Mouse (Mus musculus): ENCODE measurements around the gene Zfp965. TPM values are rescaled to one million over a fixed set of nuclear protein-coding genes. Genes with fewer than 3 reads are reported as not detected.

Gene Zfp965
- polyA plus RNA-seq (2017; shearing (Covaris generic)): 6.5 TPM

DNA sequence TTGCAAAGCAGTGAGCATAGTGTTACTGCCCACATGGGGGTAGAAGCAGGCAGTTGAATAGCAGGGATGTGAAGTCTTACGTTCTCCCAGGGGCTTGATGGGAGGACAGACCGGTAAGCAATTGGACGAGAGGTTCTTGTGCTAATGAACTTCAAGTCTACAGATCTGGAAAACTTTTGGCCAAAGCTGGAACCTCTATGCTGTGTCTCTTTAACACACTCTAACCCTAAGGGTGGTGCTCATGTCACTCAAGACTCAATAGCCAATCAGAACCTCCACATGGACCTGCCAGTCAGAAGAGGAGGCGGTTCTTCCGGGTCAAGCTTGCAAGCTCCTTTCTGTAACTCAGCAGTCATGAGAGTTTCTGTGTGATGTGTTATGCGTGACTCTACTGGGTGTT, at the start of gene Zfp965:
Gene Zfp965 (plus strand): TSS at position 301 of the 400 bp plus-strand sequence.

DNA sequence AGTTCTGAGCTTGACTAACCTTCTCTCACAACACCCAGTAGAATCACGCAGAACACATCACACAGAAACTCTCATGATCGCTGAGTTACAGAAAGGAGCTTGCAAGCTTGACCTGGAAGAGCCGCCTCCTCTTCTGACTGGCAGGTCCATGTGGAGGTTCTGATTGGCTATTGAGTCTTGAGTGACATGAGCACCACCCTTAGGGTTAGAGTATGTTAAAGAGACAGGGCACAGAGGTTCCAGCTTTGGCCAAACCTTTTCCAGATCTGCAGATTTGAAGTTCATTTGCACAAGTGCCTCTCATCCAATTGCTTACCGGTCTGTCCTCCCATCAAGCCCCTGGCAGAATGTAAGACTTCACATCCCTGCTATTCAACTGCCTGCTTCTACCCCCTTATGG, 34.1 kb upstream of the Zfp965 start, which contains the start of gene Gm4724:
Gene Gm4724 (minus strand): TSS at position 101 of the 400 bp plus-strand sequence.

Other genes with a start within 250 kb of the Zfp965 start
- gene Gm14440, start 194.9 kb upstream of the Zfp965 start, polyA plus RNA-seq (2017; shearing (Covaris generic)): 3.6 TPM
- 11.9 TPM for gene Gm4631, start 131.8 kb upstream of the Zfp965 start, polyA plus RNA-seq (2017; shearing (Covaris generic))
- 2.9 TPM for gene Zfp968, start 97.5 kb upstream of the Zfp965 start, polyA plus RNA-seq (2017; shearing (Covaris generic))
- 13.8 TPM for gene Gm4724, start 34.2 kb upstream of the Zfp965 start, polyA plus RNA-seq (2017; shearing (Covaris generic))
- 6.3 TPM for gene Gm11007, start 174.0 kb downstream of the Zfp965 start, polyA plus RNA-seq (2017; shearing (Covaris generic))
- not detected for gene Zfp969, start 233.7 kb downstream of the Zfp965 start, polyA plus RNA-seq (2017; shearing (Covaris generic))